Comparison of ENCODE assay signal across 7 mouse cellular contexts in genomic region chr6:4455961-4456617, GRCm38 (mm10). TPM values are rescaled to one million over a fixed set of nuclear protein-coding genes. Genes with fewer than 3 reads are reported as not detected.
A peak's percentile ranks its signal among the peaks of the same experiment; 100 is the strongest.
DNase-seq lines count a peak whose midpoint lies in the region; ATAC-seq and TF ChIP-seq lines count a peak whose summit lies in the region.

No protein-coding gene starts in this region.

- peak overlapping the region; percentile 39; the same call in 1 of the 2 replicates for H3K27ac ChIP-seq in midbrain, embryonic 10.5 days (replicated peaks)
- no peak overlapping the region for H3K27ac ChIP-seq in midbrain, postnatal 0 days (ENCODE audit: low read depth, low read length)
- H3K27ac ChIP-seq in thymus, adult 2 months (ENCODE audit: control insufficient read depth, insufficient read depth, low read length): no peak overlapping the region

- TF ChIP-seq POLR2A in thymus, adult 2 months (IDR thresholded peaks at IDR 0.05; ENCODE audit: control insufficient read depth, extremely low read depth, insufficient read depth, low read length, poor library complexity): no peak

- no peak overlapping the region for H3K4me2 ChIP-seq in midbrain, postnatal 0 days (ENCODE audit: low read depth, low read length, poor library complexity, severe bottlenecking)

- peaks cover 27% of the 10 kb centered on the region for H3K4me1 ChIP-seq in midbrain, embryonic 10.5 days
- H3K4me1 ChIP-seq in midbrain, postnatal 0 days (ENCODE audit: insufficient read depth, low read length): no peaks in the 10 kb centered on the region
- no peaks in the 10 kb centered on the region for H3K4me1 ChIP-seq in thymus, adult 2 months (replicated peaks; ENCODE audit: control insufficient read depth, insufficient read depth, low read length)

- peak; percentile 30 for DNase-seq in midbrain, embryonic 10.5 days (ENCODE audit: low spot score)
- no peak for DNase-seq in midbrain, postnatal 0 days (ENCODE audit: low spot score)
- peak; percentile 29 for DNase-seq in gastrocnemius, postnatal 10 days
- peak; percentile 17 to 34 for DNase-seq in kidney, postnatal 36 days
- peak; percentile 62 for DNase-seq in testis, postnatal 14 days (ENCODE audit: low spot score)
- no peak for DNase-seq in left cerebral cortex, adult 18-20 months (ENCODE audit: low spot score in 2 of 2)
- DNase-seq in thymus, adult 2 months: no peak

- H3K27me3 ChIP-seq in midbrain, embryonic 10.5 days (ENCODE audit: low read depth, poor library complexity, severe bottlenecking): no peaks in the 10 kb centered on the region
- H3K27me3 ChIP-seq in midbrain, postnatal 0 days (ENCODE audit: insufficient read depth, low read length): no peaks in the 10 kb centered on the region
- no peaks in the 10 kb centered on the region for H3K27me3 ChIP-seq in thymus, adult 2 months (ENCODE audit: control insufficient read depth, insufficient read depth, low read length)

- no peak overlapping the region for H3K9ac ChIP-seq in midbrain, postnatal 0 days (replicated peaks; ENCODE audit: low read length, poor library complexity, severe bottlenecking)

- H3K4me3 ChIP-seq in midbrain, embryonic 10.5 days: no peak overlapping the region
- H3K4me3 ChIP-seq in midbrain, postnatal 0 days (ENCODE audit: low read depth, low read length): no peak overlapping the region
- H3K4me3 ChIP-seq in thymus, adult 2 months (ENCODE audit: control insufficient read depth, insufficient read depth, low read length): no peak overlapping the region

- H3K9me3 ChIP-seq in midbrain, embryonic 10.5 days (replicated peaks): no peaks in the 10 kb centered on the region
- no peaks in the 10 kb centered on the region for H3K9me3 ChIP-seq in midbrain, postnatal 0 days (ENCODE audit: low read length)

- TF ChIP-seq CTCF in midbrain, postnatal 0 days (IDR thresholded peaks at IDR 0.05): no peak
- no peak for TF ChIP-seq CTCF in thymus, adult 2 months (IDR thresholded peaks at IDR 0.05; ENCODE audit: borderline replicate concordance, control insufficient read depth, extremely low read depth, insufficient read depth, low read length, poor library complexity)

- H3K36me3 ChIP-seq in midbrain, embryonic 10.5 days: no peaks in the 10 kb centered on the region
- H3K36me3 ChIP-seq in midbrain, postnatal 0 days (ENCODE audit: insufficient read depth, low read length): no peaks in the 10 kb centered on the region
- H3K36me3 ChIP-seq in thymus, adult 2 months (ENCODE audit: control insufficient read depth, insufficient read depth, low read length): no peaks in the 10 kb centered on the region

- ATAC-seq in midbrain, postnatal 0 days (ENCODE audit: low FRiP score): no peak

- 15% methylated on average over 5 of the region's 5 CpGs for WGBS in midbrain, embryonic 10.5 days
- WGBS in midbrain, postnatal 0 days: 19% methylated on average over 5 of the region's 5 CpGs
- 87% methylated on average over 5 of the region's 5 CpGs for WGBS in thymus, adult 2 months

RNA-seq across cellular contexts. Expression of gene Col1a2, which starts 48.5 kb away (rescaled TPM):
- polyA plus RNA-seq in midbrain, embryonic 10.5 days (2016; fragmentation: Nextera tagmentation; extraction: Ambion mirVana): 84.9 and 139 TPM in 2 replicates
- total RNA-seq in midbrain, postnatal 0 days (2014; rRNA removed): 93.7 and 128 TPM in 2 replicates
- 63.5 and 67.5 TPM in 2 replicates for polyA plus RNA-seq in midbrain, postnatal 0 days (2015; fragmentation: Nextera tagmentation; extraction: Ambion mirVana)
- 1,000 to 10,000 TPM; 2,936 to 4,479 TPM for total RNA-seq in gastrocnemius, postnatal 10 days (2021)
- total RNA-seq in left cerebral cortex, adult 18-20 months (2021): 10 to 100 TPM; 14.0 to 14.2 TPM
- 20.7 and 21.5 TPM in 2 replicates for polyA plus RNA-seq in thymus, adult 2 months (2012; rRNA removed)

Comparison
In these comparisons a context has a peak if more than half of its experiments do, and no peak if none do; other contexts are left out.
1. DNase-seq: peak in midbrain, embryonic 10.5 days (single experiment), gastrocnemius, postnatal 10 days (single experiment), kidney, postnatal 36 days (2 of 2) and testis, postnatal 14 days (single experiment); none in midbrain, postnatal 0 days (single experiment), left cerebral cortex, adult 18-20 months (0 of 2) and thymus, adult 2 months (single experiment).
2. RNA of gene Col1a2, which starts 48.5 kb away (total RNA-seq): 2,936 to 4,479 TPM in gastrocnemius, postnatal 10 days; 93.7 to 128 TPM in midbrain, postnatal 0 days and 14.0 to 14.2 TPM in left cerebral cortex, adult 18-20 months; every median in the first group is over 10 times any median in the second.